Mouse (Mus musculus): ENCODE measurements around the gene Aqp7.
"Not testable (repeated sequence)": the region's sequence is repeated elsewhere in the genome, so short reads cannot be mapped to it uniquely, and the experiment has no call there.

Aqp7 gene

GRCm38 (mm10) chr4:41047524-41048271, at the start of gene Aqp7:
TSS of gene Aqp7 (minus strand) at chr4:41048139.
- no peak for DNase-seq (ENCODE audit: low read depth)

GRCm38 (mm10) chr4:41097381-41097780, 49.4 kb upstream of the Aqp7 start:
- DNase-seq (ENCODE audit: low read depth): peak; percentile 34

GRCm38 (mm10) chr4:41096794-41097193, 48.9 kb upstream of the Aqp7 start:
- no peak for DNase-seq (ENCODE audit: low read depth)

- DNase-seq (ENCODE audit: low read depth): no peak
These were observed 48.2 kb upstream of the Aqp7 start for GRCm38 (mm10) chr4:41096169-41096568.

- no peak for DNase-seq (ENCODE audit: low read depth)
These were observed 46.4 kb upstream of the Aqp7 start for GRCm38 (mm10) chr4:41094361-41094760.

GRCm38 (mm10) chr4:41092958-41093357, 45.0 kb upstream of the Aqp7 start:
- DNase-seq (ENCODE audit: low read depth): no peak

GRCm38 (mm10) chr4:41091391-41091790, 43.5 kb upstream of the Aqp7 start:
- DNase-seq (ENCODE audit: low read depth): no peak

- no peak for DNase-seq (ENCODE audit: low read depth)
These were observed 41.8 kb upstream of the Aqp7 start for GRCm38 (mm10) chr4:41089705-41090104.

GRCm38 (mm10) chr4:41089189-41089588, 41.2 kb upstream of the Aqp7 start:
- no peak for DNase-seq (ENCODE audit: low read depth)

- DNase-seq (ENCODE audit: low read depth): no peak
These were observed 39.7 kb upstream of the Aqp7 start for GRCm38 (mm10) chr4:41087459-41088298.

GRCm38 (mm10) chr4:41086947-41087346, 39.0 kb upstream of the Aqp7 start:
- no peak for DNase-seq (ENCODE audit: low read depth)

- DNase-seq (ENCODE audit: low read depth): no peak
These were observed 36.9 kb upstream of the Aqp7 start for GRCm38 (mm10) chr4:41084819-41085218.

GRCm38 (mm10) chr4:41082803-41083202, 34.9 kb upstream of the Aqp7 start:
- not testable (repeated sequence) for DNase-seq (ENCODE audit: low read depth)

- DNase-seq (ENCODE audit: low read depth): no peak
These were observed 33.8 kb upstream of the Aqp7 start for GRCm38 (mm10) chr4:41081733-41082132.

GRCm38 (mm10) chr4:41078726-41079125, 30.8 kb upstream of the Aqp7 start:
- no peak for DNase-seq (ENCODE audit: low read depth)

GRCm38 (mm10) chr4:41074461-41074860, 26.5 kb upstream of the Aqp7 start:
- no peak for DNase-seq (ENCODE audit: low read depth)

- no peak for DNase-seq (ENCODE audit: low read depth)
These were observed 25.3 kb upstream of the Aqp7 start for GRCm38 (mm10) chr4:41073008-41073817.

GRCm38 (mm10) chr4:41071500-41072429, 23.8 kb upstream of the Aqp7 start:
- DNase-seq (ENCODE audit: low read depth): no peak

- DNase-seq (ENCODE audit: low read depth): no peak
These were observed 17.3 kb upstream of the Aqp7 start for GRCm38 (mm10) chr4:41065196-41065595.

GRCm38 (mm10) chr4:41063894-41064673, 16.1 kb upstream of the Aqp7 start:
- DNase-seq (ENCODE audit: low read depth): peak; percentile 62

All from naive thymus-derived CD4-positive, alpha-beta T cell, adult 2 months (primary cell).